Mouse (Mus musculus) liver, adult 2 months (tissue): ENCODE measurements around the gene Txn1.

ENCODE experiments used
- CTCF ChIP-seq: fragments of 200-500 bp; IDR thresholded peaks from 2 replicates; pipeline ENCODE4 v1.5.1; 2011; ENCODE audit warnings: low read depth, low read length, control low read depth
- POLR2A ChIP-seq: fragments of 200-500 bp; IDR thresholded peaks from 2 replicates; pipeline ENCODE4 v1.6.1; 2011; ENCODE audit warnings: low read length, control low read depth; ENCODE audit not compliant: insufficient read depth; ENCODE audit errors: extremely low read depth

GRCm38 (mm10) chr4:57904638-57905037, 51.6 kb downstream of the Txn1 start:
- TF ChIP-seq POLR2A = no peak
- TF ChIP-seq CTCF = no peak
